Mouse (Mus musculus) hindbrain, embryonic 14.5 days (tissue): ENCODE measurements around the gene Ceacam18. TPM values are rescaled to one million over a fixed set of nuclear protein-coding genes. Genes with fewer than 3 reads are reported as not detected.

ENCODE experiments used
- ATAC-seq: fragments of 200-750 bp; cut with Nextera tagmentation; 2 replicates; pipeline ENCODE4 v1.8.0; 2017; ENCODE audit warnings: moderate number of reproducible peaks, mild to moderate bottlenecking, moderate TSS enrichment, moderate library complexity; ENCODE audit not compliant: low FRiP score
- DNase-seq: peaks from one replicate; pipeline ENCODE4 v3.0.0-alpha.2; 2015; ENCODE audit warnings: low spot score
- H3K27ac ChIP-seq: fragments of 300-500 bp; sonication (generic); 2 replicates; pipeline ENCODE4 v1.5.1; 2014; ENCODE audit warnings: mild to moderate bottlenecking, moderate library complexity
- H3K27me3 ChIP-seq: fragments of 300-500 bp; sonication (generic); 2 replicates; pipeline ENCODE4 v1.6.1; 2014; ENCODE audit warnings: mild to moderate bottlenecking, low read length, mixed read lengths; ENCODE audit not compliant: control insufficient read depth, insufficient read depth
- H3K36me3 ChIP-seq: fragments of 300-500 bp; sonication (generic); replicated peaks from 2 replicates; pipeline ENCODE4 v1.6.1; 2014; ENCODE audit not compliant: control insufficient read depth, insufficient read depth
- H3K4me1 ChIP-seq: fragments of 300-500 bp; sonication (generic); replicated peaks from 2 replicates; pipeline ENCODE4 v1.6.1; 2014; ENCODE audit warnings: antibody characterized with exemption, low read length, mixed read lengths; ENCODE audit not compliant: control insufficient read depth, insufficient read depth
- H3K4me2 ChIP-seq: fragments of 300-500 bp; sonication (generic); replicated peaks from 2 replicates; pipeline ENCODE4 v1.6.1; 2014; ENCODE audit warnings: mild to moderate bottlenecking, moderate library complexity
- H3K4me3 ChIP-seq: fragments of 300-500 bp; sonication (generic); replicated peaks from 2 replicates; pipeline ENCODE4 v1.5.1; 2014; ENCODE audit warnings: mild to moderate bottlenecking, low read length
- H3K9ac ChIP-seq: fragments of 300-500 bp; sonication (generic); 2 replicates; pipeline ENCODE4 v1.6.1; 2014
- H3K9me3 ChIP-seq: fragments of 300-500 bp; sonication (generic); 2 replicates; pipeline ENCODE4 v1.6.1; 2016; ENCODE audit warnings: low read length; ENCODE audit not compliant: control insufficient read depth
- WGBS: fragments of 180-500 bp; shearing (Covaris S2); extraction: QIAGEN DNeasy Blood & Tissue Kit; methylation state at CpG from one replicate; pipeline ENCODE4 v1.1.7; 2014; 5-methylcytosine and 5-hydroxymethylcytosine counted together
- polyA plus RNA-seq: library from polyadenylated mRNA; unstranded; fragments of >200 nt; fragmentation: Nextera tagmentation; extraction: Ambion mirVana; gene quantifications from 2 replicates; pipeline ENCODE4 v1.2.1, GENCODE M21; 2014

Gene Ceacam18
- polyA plus RNA-seq, 1 experiment from 2014 or later = not detected

DNA sequence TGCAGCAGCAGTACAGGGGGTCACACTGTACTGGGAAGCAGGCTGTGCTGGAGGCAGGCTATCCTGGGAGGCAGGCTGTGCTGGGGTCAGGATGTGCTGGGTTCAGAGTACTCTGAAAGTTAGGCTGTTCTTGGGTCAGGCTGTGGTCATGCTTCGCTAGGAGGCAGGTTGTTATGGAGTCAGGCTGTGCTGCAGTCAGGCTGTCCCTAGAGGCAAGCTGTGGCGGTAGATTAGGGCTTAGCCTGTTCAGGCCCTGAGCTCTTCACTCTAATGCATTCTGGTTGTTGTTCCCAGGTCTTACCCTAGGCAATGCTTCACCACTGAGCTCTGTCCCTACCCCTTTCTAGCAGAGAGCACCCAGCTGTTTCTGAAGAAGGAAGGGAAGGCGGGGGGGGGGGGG, 9.4 kb upstream of the Ceacam18 start:
- H3K4me2 ChIP-seq = no peak overlapping the region
- 51% methylated on average over 2 of the region's 3 CpGs for WGBS
- no peaks in the 10 kb centered on the region for H3K27me3 ChIP-seq
- no peak for ATAC-seq
- H3K27ac ChIP-seq = no peak overlapping the region
- H3K4me1 ChIP-seq = peaks cover 4% of the 10 kb centered on the region; the same call in 1 of the 2 replicates
- H3K9me3 ChIP-seq = no peaks in the 10 kb centered on the region
- no peaks in the 10 kb centered on the region for H3K36me3 ChIP-seq
- H3K4me3 ChIP-seq = no peak overlapping the region
- DNase-seq = no peak
- no peak overlapping the region for H3K9ac ChIP-seq

GRCm38 (mm10) chr7:43625794-43626422, 8.6 kb upstream of the Ceacam18 start:
- WGBS = 87% methylated on average over 8 of the region's 8 CpGs
- no peak for ATAC-seq

DNA sequence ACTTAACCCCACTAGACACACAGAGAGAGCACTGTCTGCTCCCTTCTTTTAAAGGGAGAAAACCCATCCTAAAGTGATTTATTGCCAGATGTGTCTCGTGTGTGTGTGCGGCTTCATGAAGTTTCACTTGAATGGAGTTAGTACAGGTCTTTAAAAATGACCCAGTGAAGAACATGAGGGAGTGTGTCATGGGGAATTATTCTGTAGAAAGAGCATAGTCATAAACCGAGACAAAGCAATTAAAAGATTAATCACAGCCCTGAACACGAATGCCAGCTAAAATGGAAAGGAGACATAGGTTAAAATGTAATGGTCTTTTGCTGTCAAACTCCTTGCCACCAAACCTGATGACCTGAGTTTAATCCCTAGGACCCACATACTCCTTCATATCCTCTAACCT, 567 bp upstream of the Ceacam18 start:
- WGBS = 82% methylated on average over 4 of the region's 4 CpGs
- Histone ChIP-seq H3K27me3 (no peaks in the 10 kb centered on the region), H3K4me2 (no peak overlapping the region), H3K9me3 (no peaks in the 10 kb centered on the region), H3K9ac (no peak overlapping the region), H3K4me1 (no peaks in the 10 kb centered on the region), H3K4me3 (no peak overlapping the region), H3K36me3 (no peaks in the 10 kb centered on the region), H3K27ac (no peak overlapping the region)
- DNase-seq = no peak
- ATAC-seq = no peak

More at GRCm38 (mm10) chr7:43625794-43626422, 8.6 kb upstream of the Ceacam18 start:
- Histone ChIP-seq H3K9me3 (no peaks in the 10 kb centered on the region), H3K36me3 (no peaks in the 10 kb centered on the region), H3K27ac (no peak overlapping the region), H3K4me2 (no peak overlapping the region), H3K4me1 (peaks cover 4% of the 10 kb centered on the region; the same call in 1 of the 2 replicates), H3K9ac (no peak overlapping the region), H3K27me3 (no peaks in the 10 kb centered on the region), H3K4me3 (no peak overlapping the region)
- no peak for DNase-seq

GRCm38 (mm10) chr7:43636194-43636593, 1.7 kb downstream of the Ceacam18 start:
- Histone ChIP-seq H3K27ac (no peak overlapping the region), H3K9me3 (no peaks in the 10 kb centered on the region), H3K27me3 (no peaks in the 10 kb centered on the region), H3K4me2 (no peak overlapping the region), H3K4me1 (no peaks in the 10 kb centered on the region), H3K9ac (no peak overlapping the region), H3K36me3 (no peaks in the 10 kb centered on the region), H3K4me3 (no peak overlapping the region)
- no peak for DNase-seq
- no peak for ATAC-seq
- 75% methylated on average over 2 of the region's 2 CpGs for WGBS

GRCm38 (mm10) chr7:43637118-43637517, 2.6 kb downstream of the Ceacam18 start:
- ATAC-seq (no peak), DNase-seq (no peak)
- no peak overlapping the region for H3K4me2 ChIP-seq
- no peaks in the 10 kb centered on the region for H3K36me3 ChIP-seq
- H3K9me3 ChIP-seq = no peaks in the 10 kb centered on the region
- no peak overlapping the region for H3K27ac ChIP-seq
- H3K4me1 ChIP-seq = no peaks in the 10 kb centered on the region
- 69% methylated on average over 1 of the region's 1 CpGs for WGBS
- H3K9ac ChIP-seq = no peak overlapping the region
- no peak overlapping the region for H3K4me3 ChIP-seq
- H3K27me3 ChIP-seq = no peaks in the 10 kb centered on the region

GRCm38 (mm10) chr7:43642587-43642986, 8.1 kb downstream of the Ceacam18 start:
- Histone ChIP-seq H3K4me1 (no peaks in the 10 kb centered on the region), H3K4me3 (no peak overlapping the region), H3K36me3 (no peaks in the 10 kb centered on the region), H3K4me2 (no peak overlapping the region), H3K9ac (no peak overlapping the region), H3K27me3 (no peaks in the 10 kb centered on the region), H3K27ac (no peak overlapping the region), H3K9me3 (no peaks in the 10 kb centered on the region)
- 84% methylated on average over 5 of the region's 5 CpGs for WGBS
- DNase-seq (no peak), ATAC-seq (no peak)

DNA sequence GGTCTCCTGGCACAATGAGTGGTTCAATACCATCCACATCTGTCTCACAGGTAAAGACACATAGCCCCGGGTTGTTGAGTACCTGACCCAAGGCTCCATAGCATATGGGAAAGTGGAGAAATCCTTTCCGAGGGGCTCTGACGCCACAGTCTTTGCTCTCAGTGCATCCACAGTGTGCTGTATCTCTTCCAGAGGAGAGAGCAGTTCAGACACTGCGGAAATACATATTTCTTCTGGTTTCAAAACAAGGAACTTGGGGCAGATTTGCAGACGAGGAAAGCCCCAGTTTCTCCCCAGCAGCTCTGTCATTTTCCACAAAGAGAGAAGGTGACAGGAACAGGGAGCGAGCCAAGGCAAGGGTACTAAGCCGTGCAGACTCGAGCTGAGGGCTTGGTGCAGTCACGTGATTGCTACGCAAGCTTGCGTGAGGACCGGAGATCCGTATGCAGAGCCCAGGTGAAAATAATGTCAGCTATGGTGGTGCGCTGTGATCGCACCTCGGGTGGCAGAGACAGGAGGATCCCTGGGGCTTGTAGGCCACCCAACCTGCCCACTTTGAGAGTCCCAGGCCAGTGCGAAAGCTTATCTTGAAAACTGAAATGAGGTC, 8.6 kb downstream of the Ceacam18 start:
- no peak overlapping the region for H3K27ac ChIP-seq
- WGBS = 85% methylated on average over 17 of the region's 17 CpGs
- no peak for ATAC-seq

DNA sequence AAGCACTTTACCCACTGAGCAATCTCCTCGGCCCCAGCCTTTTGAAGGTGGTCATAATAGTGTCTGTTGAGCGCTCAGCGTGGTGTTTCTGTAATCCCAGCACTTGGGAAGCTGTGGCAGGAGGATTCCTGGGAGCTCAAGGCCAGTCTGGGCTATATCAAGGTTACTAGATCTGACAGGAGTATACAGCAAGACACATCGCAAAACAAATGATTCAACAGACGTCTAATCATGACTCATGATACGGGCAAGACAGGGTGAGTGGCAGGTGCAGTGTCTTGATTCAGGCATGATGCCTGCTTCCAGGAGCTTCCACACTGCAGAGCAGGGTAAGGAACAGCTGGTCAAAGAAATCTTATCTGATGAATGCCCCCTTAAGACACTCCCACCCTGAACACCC, 18.2 kb downstream of the Ceacam18 start:
- Histone ChIP-seq H3K4me1 (no peaks in the 10 kb centered on the region), H3K27me3 (no peaks in the 10 kb centered on the region), H3K9me3 (no peaks in the 10 kb centered on the region), H3K36me3 (no peaks in the 10 kb centered on the region), H3K9ac (no peak overlapping the region), H3K27ac (no peak overlapping the region), H3K4me2 (no peak overlapping the region), H3K4me3 (no peak overlapping the region)
- DNase-seq (no peak), ATAC-seq (no peak)
- WGBS = 87% methylated on average over 6 of the region's 6 CpGs

More for the DNA sequence above, 8.6 kb downstream of the Ceacam18 start:
- H3K4me3 ChIP-seq = no peak overlapping the region
- H3K36me3 ChIP-seq = no peaks in the 10 kb centered on the region
- no peak for DNase-seq
- H3K4me1 ChIP-seq = no peaks in the 10 kb centered on the region
- no peak overlapping the region for H3K4me2 ChIP-seq
- H3K9me3 ChIP-seq = no peaks in the 10 kb centered on the region
- no peak overlapping the region for H3K9ac ChIP-seq
- no peaks in the 10 kb centered on the region for H3K27me3 ChIP-seq

- Histone ChIP-seq H3K4me1 (no peaks in the 10 kb centered on the region), H3K9me3 (no peaks in the 10 kb centered on the region), H3K27me3 (no peaks in the 10 kb centered on the region), H3K27ac (no peak overlapping the region), H3K36me3 (no peaks in the 10 kb centered on the region), H3K4me3 (no peak overlapping the region), H3K4me2 (no peak overlapping the region), H3K9ac (no peak overlapping the region)
- WGBS = 83% methylated on average over 3 of the region's 3 CpGs
- ATAC-seq (no peak), DNase-seq (no peak)
Observed at GRCm38 (mm10) chr7:43654519-43654918, 20.0 kb downstream of the Ceacam18 start.
